Mouse (Mus musculus) spleen, embryonic (tissue): ENCODE data around the gene Olfr1271.
"Not testable (repeated sequence)": the region's sequence is repeated elsewhere in the genome, so short reads cannot be mapped to it uniquely, and the experiment has no call there.

Experiments used
- CTCF ChIA-PET: fragments of 350-600 bp; sonication (Branson Sonifier 250); formaldehyde crosslinking; loops from one replicate; lab custom pipeline; 2022; lab: Charles Lee

The Olfr1271 gene

GRCm38 (mm10) chr2:90270932-90271331 is at the start of gene Olfr1271:
TSS of gene Olfr1271 (minus strand) at chr2:90271032.
- CTCF ChIA-PET = no interaction called here

GRCm38 (mm10) chr2:90292741-90293140 is 21.9 kb upstream of the Olfr1271 start, which contains the start of gene Olfr1272:
TSS of gene Olfr1272 (minus strand) at chr2:90292841.
- CTCF ChIA-PET = no interaction called here

GRCm38 (mm10) chr2:90257492-90257891 is 13.3 kb downstream of the Olfr1271 start, which contains the start of gene Olfr142:
TSS of gene Olfr142 (minus strand) at chr2:90257592.
- CTCF ChIA-PET = no interaction called here

- CTCF ChIA-PET = not testable (repeated sequence)
These were observed 46.4 kb downstream of the Olfr1271 start, which contains the start of gene Olfr1506 for GRCm38 (mm10) chr2:90224393-90224792. TSS of gene Olfr1506 (minus strand) at chr2:90224493.
